Mouse (Mus musculus) liver, embryonic 11.5 days (tissue): ENCODE measurements around the gene Mecom. TPM values are rescaled to one million over a fixed set of nuclear protein-coding genes. Genes with fewer than 3 reads are reported as not detected.

ENCODE experiments used
- ATAC-seq: fragments of 200-750 bp; cut with Nextera tagmentation; replicated peaks from 2 replicates; pipeline ENCODE4 v1.8.0; 2017; ENCODE audit warnings: moderate number of reproducible peaks, mild to moderate bottlenecking, moderate TSS enrichment, moderate library complexity; ENCODE audit not compliant: low FRiP score
- DNase-seq: peaks from one replicate; pipeline ENCODE4 v3.0.0-alpha.2; 2017; ENCODE audit warnings: low spot score
- H3K27ac ChIP-seq: fragments of 300-500 bp; sonication (generic); 2 replicates; pipeline ENCODE4 v1.5.1; 2014; ENCODE audit warnings: mild to moderate bottlenecking, low read depth, low read length, control low read depth
- H3K27me3 ChIP-seq: fragments of 300-500 bp; sonication (generic); replicated peaks from 2 replicates; pipeline ENCODE4 v1.6.1; 2014; ENCODE audit warnings: low read length, mixed read lengths; ENCODE audit not compliant: control insufficient read depth, insufficient read depth
- H3K36me3 ChIP-seq: fragments of 300-500 bp; sonication (generic); 2 replicates; pipeline ENCODE4 v1.6.1; 2014; ENCODE audit warnings: mild to moderate bottlenecking, low read length, moderate library complexity, mixed read lengths; ENCODE audit not compliant: control insufficient read depth, insufficient read depth
- H3K4me1 ChIP-seq: fragments of 300-500 bp; sonication (generic); replicated peaks from 2 replicates; pipeline ENCODE4 v1.6.1; 2014; ENCODE audit warnings: low read length, mixed read lengths; ENCODE audit not compliant: control insufficient read depth, insufficient read depth
- H3K4me2 ChIP-seq: fragments of 300-500 bp; sonication (generic); 2 replicates; pipeline ENCODE4 v1.6.1; 2014; ENCODE audit warnings: mild to moderate bottlenecking, control low read depth, moderate library complexity
- H3K4me3 ChIP-seq: fragments of 300-500 bp; sonication (generic); 2 replicates; pipeline ENCODE4 v1.5.1; 2014; ENCODE audit warnings: low read depth, low read length, control low read depth
- H3K9ac ChIP-seq: fragments of 300-500 bp; sonication (generic); 2 replicates; pipeline ENCODE4 v1.6.1; 2014; ENCODE audit warnings: low read depth, low read length, control low read depth
- H3K9me3 ChIP-seq: fragments of 300-500 bp; sonication (generic); 2 replicates; pipeline ENCODE4 v1.6.1; 2016; ENCODE audit warnings: low read length, inconsistent platforms, mixed read lengths; ENCODE audit not compliant: control insufficient read depth
- WGBS: fragments of 180-500 bp; shearing (Covaris S2); extraction: QIAGEN DNeasy Blood & Tissue Kit; methylation state at CpG from one replicate; pipeline ENCODE4 v1.1.7; 2014; 5-methylcytosine and 5-hydroxymethylcytosine counted together
- polyA plus RNA-seq: library from polyadenylated mRNA; unstranded; fragments of >200 nt; fragmentation: Nextera tagmentation; extraction: Ambion mirVana; gene quantifications from 2 replicates; pipeline ENCODE4 v1.2.1, GENCODE M21; 2014

The Mecom gene
- polyA plus RNA-seq, 1 experiment from 2014 or later = 6.9 TPM

DNA sequence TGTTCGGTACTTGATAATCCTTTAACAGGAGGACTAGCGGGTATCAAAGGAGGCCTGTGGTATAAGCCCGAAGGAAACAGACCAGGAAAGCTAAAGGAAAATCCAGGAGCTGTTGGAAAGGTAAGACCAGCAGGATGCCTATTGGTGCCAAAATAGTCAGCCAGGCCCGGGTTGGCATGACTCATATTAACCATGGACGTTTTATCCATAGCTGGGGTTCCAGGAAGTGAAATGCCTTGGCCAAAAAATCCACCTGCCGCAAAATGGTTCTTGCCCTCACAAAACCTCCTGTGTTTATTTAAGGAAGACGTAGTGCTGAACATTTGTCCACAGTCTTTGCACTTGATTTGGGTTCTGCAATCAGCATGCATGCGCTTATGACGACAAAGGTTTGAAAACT is 567.3 kb downstream of the Mecom start:
- no peaks in the 10 kb centered on the region for H3K4me1 ChIP-seq
- WGBS = 83% methylated on average over 9 of the region's 9 CpGs
- no peak overlapping the region for H3K27ac ChIP-seq
- no peaks in the 10 kb centered on the region for H3K27me3 ChIP-seq
- ATAC-seq (no peak), DNase-seq (no peak)
- H3K4me2 ChIP-seq = no peak overlapping the region
- H3K9me3 ChIP-seq = no peaks in the 10 kb centered on the region
- no peak overlapping the region for H3K4me3 ChIP-seq
- H3K36me3 ChIP-seq = no peaks in the 10 kb centered on the region
- no peak overlapping the region for H3K9ac ChIP-seq

DNA sequence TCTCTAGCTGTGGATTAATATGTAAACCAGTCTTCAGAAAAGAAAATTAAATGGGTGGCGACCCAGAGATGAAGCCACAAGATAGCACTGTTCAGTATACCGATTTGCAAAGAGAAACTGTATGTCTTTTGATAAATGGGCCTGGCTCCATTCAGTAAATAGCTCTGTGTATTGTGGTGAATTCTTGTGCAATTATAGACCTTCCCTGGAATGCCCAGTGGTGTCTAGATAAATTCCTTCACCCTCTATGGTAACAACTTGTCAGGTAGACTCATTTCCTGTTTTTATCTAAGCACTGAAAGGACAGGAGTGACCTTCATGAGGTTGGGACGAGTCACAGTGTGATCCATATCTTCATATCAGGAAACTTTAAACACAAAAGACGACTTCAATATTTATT is 571.2 kb downstream of the Mecom start:
- H3K9ac ChIP-seq = no peak overlapping the region
- no peak overlapping the region for H3K4me3 ChIP-seq
- no peaks in the 10 kb centered on the region for H3K4me1 ChIP-seq
- H3K27ac ChIP-seq = no peak overlapping the region
- 55% methylated on average over 4 of the region's 4 CpGs for WGBS
- no peaks in the 10 kb centered on the region for H3K9me3 ChIP-seq
- H3K27me3 ChIP-seq = no peaks in the 10 kb centered on the region
- H3K4me2 ChIP-seq = no peak overlapping the region
- H3K36me3 ChIP-seq = no peaks in the 10 kb centered on the region
- DNase-seq = no peak
- no peak for ATAC-seq

DNA sequence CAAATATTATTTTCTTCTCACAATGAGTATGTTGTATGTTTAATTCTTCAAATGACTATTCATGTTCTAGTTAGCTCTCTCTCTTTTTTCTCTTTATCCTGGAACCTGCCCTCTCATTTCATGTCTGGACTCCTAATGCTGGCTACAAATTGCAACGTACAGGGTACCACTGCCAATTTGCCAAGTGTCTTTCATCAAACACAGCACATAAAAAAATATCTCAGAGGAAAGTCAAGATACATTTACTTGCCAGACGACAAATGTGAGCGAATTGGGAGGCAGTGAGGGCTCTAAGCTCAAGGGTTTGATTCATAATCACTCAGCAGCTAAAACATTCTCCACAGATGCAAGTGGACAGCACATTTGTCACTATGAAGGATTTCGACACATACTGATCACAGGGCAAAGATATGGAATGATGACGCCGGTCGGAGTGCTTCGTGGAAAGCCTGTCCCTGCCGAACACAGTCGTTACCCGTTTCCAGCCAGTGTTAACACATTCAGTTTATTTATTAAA is 579.3 kb downstream of the Mecom start:
- ATAC-seq = no peak
- Histone ChIP-seq H3K36me3 (no peaks in the 10 kb centered on the region), H3K27me3 (no peaks in the 10 kb centered on the region), H3K4me1 (no peaks in the 10 kb centered on the region), H3K9ac (no peak overlapping the region), H3K4me2 (no peak overlapping the region), H3K27ac (no peak overlapping the region), H3K4me3 (no peak overlapping the region), H3K9me3 (no peaks in the 10 kb centered on the region)
- WGBS = 60% methylated on average over 11 of the region's 11 CpGs
- DNase-seq = no peak

DNA sequence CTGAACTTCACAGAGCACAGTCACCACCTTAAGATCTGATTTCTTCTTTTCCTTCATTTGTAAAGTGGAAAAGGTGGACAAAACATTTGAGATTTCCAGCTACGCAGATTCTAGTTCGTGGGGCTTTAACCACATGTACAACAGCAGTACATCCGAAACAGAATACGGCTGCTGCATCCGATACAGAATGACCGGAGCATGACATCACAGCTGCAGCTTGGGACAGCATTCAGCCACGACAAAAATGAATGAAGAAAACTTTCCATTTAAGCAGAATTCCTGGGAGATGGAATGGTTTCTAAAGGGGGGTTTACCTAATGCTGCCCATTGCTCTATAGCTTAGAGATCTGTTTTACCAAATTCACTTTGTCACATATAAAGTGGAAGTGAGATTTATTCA is 583.9 kb downstream of the Mecom start:
- WGBS = 83% methylated on average over 7 of the region's 7 CpGs
- H3K36me3 ChIP-seq = no peaks in the 10 kb centered on the region

DNA sequence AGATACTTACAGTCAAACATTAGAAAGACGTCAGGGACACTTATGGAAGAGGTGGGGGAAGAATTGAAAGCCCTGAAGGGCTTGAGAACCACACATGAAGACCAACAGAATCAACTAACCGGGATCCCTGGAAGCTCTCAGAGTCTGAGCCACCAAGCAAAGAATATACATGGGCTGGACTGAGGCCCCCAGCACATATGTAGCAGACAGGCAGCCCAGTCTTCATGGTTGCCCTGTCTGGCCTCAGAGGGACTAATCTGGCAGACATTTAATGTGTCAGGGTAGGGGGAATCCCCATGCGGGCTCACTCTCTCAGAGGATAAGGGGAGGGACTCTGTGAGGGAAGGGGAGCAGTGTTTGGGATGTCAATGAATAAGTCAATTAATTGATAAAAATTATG is 584.4 kb downstream of the Mecom start:
- Histone ChIP-seq H3K27ac (no peak overlapping the region), H3K4me3 (no peak overlapping the region), H3K36me3 (no peaks in the 10 kb centered on the region), H3K4me1 (no peaks in the 10 kb centered on the region), H3K9me3 (no peaks in the 10 kb centered on the region), H3K9ac (no peak overlapping the region), H3K4me2 (no peak overlapping the region), H3K27me3 (no peaks in the 10 kb centered on the region)
- DNase-seq = no peak
- 79% methylated on average over 3 of the region's 3 CpGs for WGBS
- ATAC-seq = no peak

More for the DNA sequence above, 583.9 kb downstream of the Mecom start:
- H3K27ac ChIP-seq = no peak overlapping the region
- ATAC-seq = no peak
- H3K4me3 ChIP-seq = no peak overlapping the region
- H3K4me2 ChIP-seq = no peak overlapping the region
- H3K4me1 ChIP-seq = no peaks in the 10 kb centered on the region
- no peak overlapping the region for H3K9ac ChIP-seq
- H3K27me3 ChIP-seq = no peaks in the 10 kb centered on the region
- H3K9me3 ChIP-seq = no peaks in the 10 kb centered on the region
- DNase-seq = no peak

DNA sequence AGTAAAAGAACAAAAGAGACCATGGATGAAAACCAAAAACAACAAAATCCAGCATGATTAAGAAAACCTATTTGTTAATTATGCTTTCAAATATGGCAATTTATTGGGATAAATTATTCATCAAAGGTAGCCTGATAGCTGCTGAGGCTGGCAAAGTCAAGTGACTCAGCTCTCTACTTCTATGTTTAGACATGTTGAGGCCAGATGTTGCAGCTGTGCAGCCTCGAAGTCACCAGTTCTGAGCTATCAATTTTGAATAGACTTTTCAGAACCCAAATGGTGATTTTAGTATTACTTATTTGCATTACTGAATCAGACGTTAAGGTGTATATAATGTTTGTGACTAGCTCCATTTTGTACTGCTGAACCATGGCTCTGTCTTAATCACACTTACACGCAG is 588.8 kb downstream of the Mecom start:
- 79% methylated on average over 3 of the region's 3 CpGs for WGBS
- Histone ChIP-seq H3K9ac (no peak overlapping the region), H3K36me3 (no peaks in the 10 kb centered on the region), H3K4me1 (no peaks in the 10 kb centered on the region), H3K4me3 (no peak overlapping the region), H3K9me3 (no peaks in the 10 kb centered on the region), H3K4me2 (no peak overlapping the region), H3K27ac (no peak overlapping the region), H3K27me3 (no peaks in the 10 kb centered on the region)
- ATAC-seq (no peak), DNase-seq (no peak)

DNA sequence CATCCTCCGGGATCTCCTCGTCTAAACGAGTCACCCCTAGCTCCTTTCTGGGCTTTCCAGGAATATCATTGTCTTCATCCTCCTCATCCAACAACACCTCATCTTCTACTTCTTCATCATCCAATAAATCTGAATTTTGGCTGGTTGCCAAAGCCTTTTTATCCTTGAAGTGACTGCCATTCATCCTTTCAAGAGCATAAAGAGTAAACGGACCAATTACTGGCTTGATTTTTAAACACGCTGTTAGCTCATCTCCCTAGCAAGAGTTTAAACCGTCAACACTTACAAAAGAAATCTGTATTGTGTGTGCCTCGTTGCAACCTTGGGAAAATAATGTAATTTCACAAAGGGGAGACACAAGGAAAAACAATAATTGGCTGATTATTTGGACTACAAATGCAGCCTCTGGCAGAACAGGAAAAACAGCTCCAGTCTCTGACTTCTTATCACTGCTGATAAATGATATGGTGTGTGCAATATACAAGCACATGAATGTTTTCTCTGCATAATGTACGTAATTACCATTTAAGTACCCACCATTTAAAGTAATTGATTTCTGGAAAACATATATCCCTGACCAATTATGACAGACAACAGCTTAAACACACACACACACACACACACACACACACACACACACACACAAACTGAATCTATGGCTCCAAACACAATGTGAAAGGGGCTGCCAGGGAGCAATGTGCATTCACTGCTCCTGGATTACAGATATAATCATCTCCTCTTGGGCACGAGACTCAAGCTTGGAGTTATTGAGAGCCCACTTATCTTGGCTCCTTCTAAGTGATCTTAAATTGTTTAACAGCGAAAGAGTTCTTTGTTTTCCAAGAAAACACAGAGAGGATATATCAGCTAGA is 590.2 kb downstream of the Mecom start:
- 75% methylated on average over 10 of the region's 10 CpGs for WGBS
- no peak for DNase-seq

DNA sequence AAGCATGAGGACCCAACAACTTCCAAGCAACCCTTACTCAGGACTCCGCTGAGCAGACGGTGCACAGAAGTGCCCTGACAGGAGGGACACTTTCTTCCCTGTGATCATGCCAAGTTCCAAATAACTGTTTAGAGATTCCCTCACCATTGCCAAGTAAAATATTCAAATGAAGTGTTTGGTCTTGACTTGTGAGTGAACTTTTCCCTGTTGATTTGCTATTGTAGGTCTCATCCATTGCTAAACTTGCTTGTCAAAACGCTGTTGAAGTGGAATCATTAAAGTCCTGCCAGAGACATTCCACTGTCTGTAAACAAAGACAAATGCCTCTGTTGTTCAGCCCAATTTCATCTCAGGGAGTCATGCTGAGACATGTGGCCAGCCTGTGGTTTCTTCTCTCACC is 594.5 kb downstream of the Mecom start:
- WGBS = 79% methylated on average over 3 of the region's 3 CpGs
- H3K4me3 ChIP-seq = no peak overlapping the region
- H3K9ac ChIP-seq = no peak overlapping the region
- H3K27ac ChIP-seq = no peak overlapping the region
- H3K4me2 ChIP-seq = no peak overlapping the region
- H3K4me1 ChIP-seq = no peaks in the 10 kb centered on the region
- H3K36me3 ChIP-seq = no peaks in the 10 kb centered on the region
- no peaks in the 10 kb centered on the region for H3K27me3 ChIP-seq
- ATAC-seq (no peak), DNase-seq (no peak)
- no peaks in the 10 kb centered on the region for H3K9me3 ChIP-seq

More for the DNA sequence above, 590.2 kb downstream of the Mecom start:
- Histone ChIP-seq H3K27ac (no peak overlapping the region), H3K27me3 (no peaks in the 10 kb centered on the region), H3K9ac (no peak overlapping the region), H3K9me3 (no peaks in the 10 kb centered on the region), H3K4me3 (no peak overlapping the region), H3K4me2 (no peak overlapping the region), H3K4me1 (no peaks in the 10 kb centered on the region), H3K36me3 (no peaks in the 10 kb centered on the region)
- ATAC-seq = no peak

DNA sequence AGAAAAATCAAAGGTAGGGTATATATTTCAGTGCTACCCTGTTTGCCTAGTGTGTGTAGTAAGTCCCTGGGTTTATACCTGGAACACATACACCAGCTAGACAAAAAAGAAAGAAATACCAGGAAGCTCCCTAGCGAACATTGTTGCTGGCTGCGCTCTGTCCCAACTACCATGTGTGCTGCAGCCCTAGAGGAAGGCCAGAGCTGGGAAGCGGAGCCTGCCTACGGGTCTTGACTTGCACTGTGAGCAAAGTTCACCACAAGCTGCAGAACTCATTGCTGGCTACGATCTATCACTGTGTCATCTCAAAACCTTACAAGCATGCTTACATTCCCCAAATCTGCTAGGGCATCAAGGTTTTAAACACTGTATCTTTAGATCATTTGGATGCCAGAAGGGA is 597.0 kb downstream of the Mecom start:
- ATAC-seq (no peak), DNase-seq (no peak)
- Histone ChIP-seq H3K4me1 (no peaks in the 10 kb centered on the region), H3K9ac (no peak overlapping the region), H3K27ac (no peak overlapping the region), H3K4me2 (no peak overlapping the region), H3K27me3 (no peaks in the 10 kb centered on the region), H3K9me3 (no peaks in the 10 kb centered on the region), H3K36me3 (no peaks in the 10 kb centered on the region), H3K4me3 (no peak overlapping the region)
- WGBS = 75% methylated on average over 5 of the region's 5 CpGs
